In genomic region chr4:98789133-98789765, GRCm38 (mm10) we compare ENCODE assay signal across 9 mouse cellular contexts. TPM values are rescaled to one million over a fixed set of nuclear protein-coding genes. Genes with fewer than 3 reads are reported as not detected.
DNase-seq lines count a peak whose midpoint lies in the region; ATAC-seq and TF ChIP-seq lines count a peak whose summit lies in the region.
"Had no signal": no experiment of that assay in that cellular context is flagged by ENCODE, and none has a peak within 500 bp of the region (broad histone marks: within the 10 kb centered on the region; RNA-seq: fewer than 3 reads in every experiment).

No protein-coding gene starts in this region.

- H3K27me3 ChIP-seq in heart, postnatal 0 days (ENCODE audit: control insufficient read depth, insufficient read depth, low read length) = no peaks in the 10 kb centered on the region
- H3K27me3 ChIP-seq in embryonic facial prominence, embryonic 13.5 days = no peaks in the 10 kb centered on the region
- no peaks in the 10 kb centered on the region for H3K27me3 ChIP-seq in intestine, embryonic 16.5 days (replicated peaks; ENCODE audit: control insufficient read depth, insufficient read depth, low read length)
- H3K27me3 ChIP-seq in midbrain, embryonic 16.5 days (ENCODE audit: control insufficient read depth, insufficient read depth, low read depth, low read length) = no peaks in the 10 kb centered on the region

- peak overlapping the region; percentile 32 for H3K4me3 ChIP-seq in heart, postnatal 0 days (ENCODE audit: low read depth, low read length)
- peak overlapping the region; percentile 12; the same call in 1 of the 2 replicates for H3K4me3 ChIP-seq in embryonic facial prominence, embryonic 13.5 days
- H3K4me3 ChIP-seq in intestine, embryonic 16.5 days (ENCODE audit: low read length) = 0 out of 2 replicates have a peak overlapping the region, but pooled peaks have one; percentile 11
- H3K4me3 ChIP-seq in midbrain, embryonic 16.5 days (ENCODE audit: low read depth, low read length) = peak overlapping the region; percentile 15

- no peaks in the 10 kb centered on the region for H3K36me3 ChIP-seq in heart, postnatal 0 days (replicated peaks; ENCODE audit: control insufficient read depth, insufficient read depth, low read length)
- H3K36me3 ChIP-seq in embryonic facial prominence, embryonic 13.5 days = peaks cover 9% of the 10 kb centered on the region
- H3K36me3 ChIP-seq in intestine, embryonic 16.5 days (ENCODE audit: control insufficient read depth, insufficient read depth, low read length) = no peaks in the 10 kb centered on the region
- H3K36me3 ChIP-seq in midbrain, embryonic 16.5 days (ENCODE audit: control insufficient read depth, insufficient read depth, low read length) = no peaks in the 10 kb centered on the region

- H3K4me1 ChIP-seq in heart, postnatal 0 days (ENCODE audit: control insufficient read depth, insufficient read depth) = 0 out of 2 replicates have a peak, but pooled peaks cover 4% of the 10 kb centered on the region
- H3K4me1 ChIP-seq in embryonic facial prominence, embryonic 13.5 days = peaks cover 35% of the 10 kb centered on the region
- H3K4me1 ChIP-seq in intestine, embryonic 16.5 days (ENCODE audit: control insufficient read depth, insufficient read depth, low read length) = no peaks in the 10 kb centered on the region
- no peaks in the 10 kb centered on the region; the same call in 1 of the 2 replicates for H3K4me1 ChIP-seq in midbrain, embryonic 16.5 days (ENCODE audit: control insufficient read depth, insufficient read depth, low read length)

- no peak for TF ChIP-seq CTCF in heart, postnatal 0 days (IDR thresholded peaks at IDR 0.05; ENCODE audit: low read depth)

- DNase-seq in heart, postnatal 0 days (ENCODE audit: low spot score) = no peak
- DNase-seq in heart, adult 8-10 months (ENCODE audit: low spot score) = no peak
- DNase-seq in adrenal gland, adult 2 months = no peak
- no peak for DNase-seq in adrenal gland, adult 18-20 months (ENCODE audit: low spot score in 2 of 2)
- no peak for DNase-seq in urinary bladder, postnatal 14 days (ENCODE audit: low spot score)

- peak overlapping the region; percentile 50 for H3K4me2 ChIP-seq in heart, postnatal 0 days (ENCODE audit: low read depth, low read length)
- H3K4me2 ChIP-seq in embryonic facial prominence, embryonic 13.5 days = peak overlapping the region; percentile 52
- H3K4me2 ChIP-seq in intestine, embryonic 16.5 days (ENCODE audit: low read depth, low read length) = peak overlapping the region; percentile 38; the same call in 1 of the 2 replicates
- H3K4me2 ChIP-seq in midbrain, embryonic 16.5 days (ENCODE audit: low read length) = peak overlapping the region; percentile 45

- WGBS in heart, postnatal 0 days = 56% methylated on average over 7 of the region's 7 CpGs
- 55% methylated on average over 7 of the region's 7 CpGs for WGBS in embryonic facial prominence, embryonic 13.5 days
- WGBS in intestine, embryonic 16.5 days = 62% methylated on average over 7 of the region's 7 CpGs
- 61% methylated on average over 7 of the region's 7 CpGs for WGBS in midbrain, embryonic 16.5 days

- H3K9ac ChIP-seq in heart, postnatal 0 days (replicated peaks; ENCODE audit: low read depth, low read length) = no peak overlapping the region
- H3K9ac ChIP-seq in embryonic facial prominence, embryonic 13.5 days = peak overlapping the region; percentile 11; the same call in 1 of the 2 replicates
- H3K9ac ChIP-seq in intestine, embryonic 16.5 days (ENCODE audit: low read depth, low read length) = no peak overlapping the region
- H3K9ac ChIP-seq in midbrain, embryonic 16.5 days (ENCODE audit: low read depth, low read length) = no peak overlapping the region

- no peak overlapping the region for H3K27ac ChIP-seq in heart, postnatal 0 days (ENCODE audit: low read depth)
- H3K27ac ChIP-seq in embryonic facial prominence, embryonic 13.5 days = peak overlapping the region; percentile 83
- H3K27ac ChIP-seq in intestine, embryonic 16.5 days (ENCODE audit: low read length) = no peak overlapping the region
- no peak overlapping the region; the same call in 1 of the 2 replicates for H3K27ac ChIP-seq in midbrain, embryonic 16.5 days (ENCODE audit: low read length)

- no peak for TF ChIP-seq EP300 in heart, postnatal 0 days (IDR thresholded peaks at IDR 0.05; ENCODE audit: low read depth)

- no peak for ATAC-seq in heart, postnatal 0 days (ENCODE audit: insufficient read depth, low read depth)
- ATAC-seq in embryonic facial prominence, embryonic 13.5 days (ENCODE audit: insufficient number of reproducible peaks, insufficient read depth, low FRiP score, low TSS enrichment, low read depth) = peak; percentile 27; the same call in 1 of the 2 replicates
- ATAC-seq in intestine, embryonic 16.5 days = no peak; the same call in 1 of the 2 replicates
- no peak for ATAC-seq in midbrain, embryonic 16.5 days

- H3K9me3 ChIP-seq in heart, postnatal 0 days (replicated peaks; ENCODE audit: control insufficient read depth, low read length) = no peaks in the 10 kb centered on the region
- no peaks in the 10 kb centered on the region for H3K9me3 ChIP-seq in embryonic facial prominence, embryonic 13.5 days
- H3K9me3 ChIP-seq in intestine, embryonic 16.5 days (ENCODE audit: control insufficient read depth, low read length) = no peaks in the 10 kb centered on the region
- no peaks in the 10 kb centered on the region for H3K9me3 ChIP-seq in midbrain, embryonic 16.5 days (replicated peaks; ENCODE audit: control insufficient read depth, low read length, poor library complexity, severe bottlenecking)

RNA-seq across cellular contexts. Expression of gene Kank4, which starts 28.1 kb away (rescaled TPM):
- total RNA-seq in heart, postnatal 0 days (2014; rRNA removed; ENCODE audit: low replicate concordance) = 1.1 and 3.3 TPM in 2 replicates
- polyA plus RNA-seq in heart, postnatal 0 days (2015; fragmentation: Nextera tagmentation; extraction: Ambion mirVana) = 0.22 and 0.38 TPM in 2 replicates
- 1 to 10 TPM in 1 of 4 experiments, under 1 TPM in 3; 0.68 to 1.1 (median 0.84) TPM for total RNA-seq in heart, adult 8-10 months (2022)
- polyA plus RNA-seq in embryonic facial prominence, embryonic 13.5 days (2015; fragmentation: Nextera tagmentation; extraction: Ambion mirVana) = 3.2 and 3.4 TPM in 2 replicates
- 0.89 TPM in 2 replicates for polyA plus RNA-seq in intestine, embryonic 16.5 days (2015; fragmentation: Nextera tagmentation; extraction: Ambion mirVana)
- 0.20 and 0.26 TPM in 2 replicates for polyA plus RNA-seq in midbrain, embryonic 16.5 days (2015; fragmentation: Nextera tagmentation; extraction: Ambion mirVana)
- 1 to 10 TPM; 2.8 to 3.9 TPM for total RNA-seq in adrenal gland, adult 2 months (2021)
- 1.5 and 2.2 TPM in 2 replicates for polyA plus RNA-seq in adrenal gland, adult 2 months (2012; rRNA removed)
- 1 to 10 TPM; 2.6 to 2.8 TPM for total RNA-seq in adrenal gland, adult 18-20 months (2021)

RNA-seq across cellular contexts. Expression of gene I0C0044D17Rik, which starts 34.4 kb away (rescaled TPM):
- total RNA-seq in heart, postnatal 0 days (2014; rRNA removed; ENCODE audit: low replicate concordance) = not detected in 2 replicates
- not detected in 2 replicates for polyA plus RNA-seq in heart, postnatal 0 days (2015; fragmentation: Nextera tagmentation; extraction: Ambion mirVana)
- not detected for total RNA-seq in heart, adult 8-10 months (2022)
- polyA plus RNA-seq in embryonic facial prominence, embryonic 13.5 days (2015; fragmentation: Nextera tagmentation; extraction: Ambion mirVana) = not detected in 2 replicates
- not detected in 2 replicates for polyA plus RNA-seq in intestine, embryonic 16.5 days (2015; fragmentation: Nextera tagmentation; extraction: Ambion mirVana)
- polyA plus RNA-seq in midbrain, embryonic 16.5 days (2015; fragmentation: Nextera tagmentation; extraction: Ambion mirVana) = not detected in 2 replicates
- total RNA-seq in adrenal gland, adult 2 months (2021) = not detected
- polyA plus RNA-seq in adrenal gland, adult 2 months (2012; rRNA removed) = not detected in 2 replicates
- total RNA-seq in adrenal gland, adult 18-20 months (2021) = not detected
- total RNA-seq: adrenal gland, postnatal 36 days had no signal
